Mouse (Mus musculus) testis, adult 2 months (tissue): ENCODE results near the gene Car6.

Experiments used
- CTCF ChIP-seq: fragments of 200-500 bp; IDR thresholded peaks from 2 replicates; pipeline ENCODE4 v1.5.1; 2012; ENCODE audit warnings: low read depth, mild to moderate bottlenecking, inconsistent platforms, low read length, moderate library complexity; ENCODE audit not compliant: control insufficient read depth, insufficient read depth, insufficient replicate concordance
- POLR2A ChIP-seq: fragments of 200-500 bp; IDR thresholded peaks from 2 replicates; pipeline ENCODE4 v1.6.1; 2012; ENCODE audit warnings: low read depth, mild to moderate bottlenecking, inconsistent platforms, low read length, moderate library complexity; ENCODE audit not compliant: control insufficient read depth

- no peak for TF ChIP-seq CTCF
- TF ChIP-seq POLR2A, result no peak
Observed at GRCm38 (mm10) chr4:150211930-150212552, 10.9 kb upstream of the Car6 start.
